Mouse (Mus musculus) urinary bladder, postnatal 4 days (tissue): Measurements from ENCODE around the gene Stambpl1.

Experiments
- DNase-seq, 2 experiments: peaks; one replicate each; pipeline ENCODE4 v3.0.0; 2021 to 2022; ENCODE audit warnings: low spot score in 2 of 2

The Stambpl1 gene

DNA sequence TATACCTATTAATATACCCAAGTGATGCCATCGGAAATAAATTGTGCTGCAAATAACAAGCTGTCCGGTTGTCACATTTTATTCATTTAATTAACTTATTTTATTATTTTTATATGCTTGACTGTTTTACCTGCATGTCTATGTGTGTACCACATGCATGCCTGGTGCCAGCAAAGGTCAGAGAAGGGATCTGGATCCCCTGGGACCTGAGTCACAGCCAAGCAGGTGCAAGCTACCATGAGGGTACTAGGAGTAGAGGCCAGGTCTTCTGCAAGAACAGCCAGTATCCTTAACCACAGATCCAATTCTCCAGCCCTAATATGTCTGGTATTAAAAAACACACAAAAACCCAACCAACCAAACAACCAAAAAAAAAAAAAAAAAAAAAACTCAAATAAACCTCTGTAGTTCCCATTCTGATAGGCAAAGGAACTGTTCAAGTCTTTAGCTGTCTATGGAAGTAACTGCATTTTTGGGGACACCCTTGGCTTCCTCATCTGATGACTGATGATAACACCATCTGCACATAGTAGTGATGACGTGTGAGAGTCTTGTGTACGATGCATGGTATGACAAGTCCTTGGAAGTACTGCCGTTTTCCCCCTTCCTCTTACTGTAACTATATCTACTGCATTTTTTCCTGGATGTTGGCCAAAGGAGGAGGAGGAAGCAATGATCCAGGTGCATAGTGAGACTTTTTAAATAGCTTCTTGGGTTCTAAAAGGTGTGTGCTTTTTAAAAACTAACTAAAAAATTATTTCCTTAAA is 48.4 kb downstream of the Stambpl1 start:
- DNase-seq = no peak

DNA sequence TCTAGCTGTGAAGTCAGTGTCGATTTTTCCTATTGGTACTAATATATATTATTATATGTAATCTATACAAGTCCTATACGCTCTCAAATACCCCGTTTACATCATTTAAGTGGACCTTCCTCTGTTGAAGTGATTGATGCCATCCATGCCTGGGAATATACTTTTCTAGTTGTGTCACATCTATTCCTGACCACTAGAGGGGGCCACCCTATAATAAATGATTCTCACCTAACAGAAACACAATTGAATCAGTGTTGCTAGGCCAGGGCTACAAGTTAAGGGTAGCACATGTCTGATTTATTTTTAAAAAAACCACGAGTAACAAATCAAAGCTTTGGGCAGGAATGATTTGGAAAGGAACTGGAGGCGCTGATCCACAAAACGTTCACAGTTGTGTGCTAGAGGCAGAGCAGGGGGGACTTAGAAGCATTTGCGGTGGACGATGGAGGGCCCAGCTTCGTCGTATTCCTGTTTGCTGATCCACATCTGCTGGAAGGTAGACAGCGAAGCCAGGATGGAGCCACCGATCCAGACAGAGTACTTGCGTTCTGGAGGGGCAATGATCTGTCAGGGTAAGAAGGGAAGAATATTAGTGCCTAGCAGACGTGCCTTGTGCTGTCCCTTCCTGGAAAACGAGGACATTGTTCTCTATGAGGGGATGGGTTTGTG is 49.4 kb downstream of the Stambpl1 start:
- DNase-seq = no peak

DNA sequence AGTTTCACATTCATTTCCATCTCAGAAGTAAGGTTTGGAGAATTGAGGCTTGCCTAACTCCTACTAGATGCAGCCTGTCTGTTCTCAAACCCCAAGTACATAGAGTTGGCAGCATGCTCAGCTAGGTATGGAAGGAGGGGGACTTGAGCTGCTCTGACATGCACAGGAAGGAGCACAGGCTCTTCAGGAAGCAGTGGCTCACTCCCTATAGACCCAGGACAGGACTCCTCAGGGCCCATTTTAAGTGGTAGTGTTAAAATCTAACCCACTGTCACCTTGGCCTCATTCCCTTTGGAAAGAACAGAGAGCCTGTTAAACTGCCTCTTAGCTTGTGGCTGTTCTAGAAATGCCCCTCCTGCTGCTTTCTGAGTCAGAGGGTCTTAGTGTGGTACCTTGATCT is 50.9 kb downstream of the Stambpl1 start:
- no peak for DNase-seq

DNA sequence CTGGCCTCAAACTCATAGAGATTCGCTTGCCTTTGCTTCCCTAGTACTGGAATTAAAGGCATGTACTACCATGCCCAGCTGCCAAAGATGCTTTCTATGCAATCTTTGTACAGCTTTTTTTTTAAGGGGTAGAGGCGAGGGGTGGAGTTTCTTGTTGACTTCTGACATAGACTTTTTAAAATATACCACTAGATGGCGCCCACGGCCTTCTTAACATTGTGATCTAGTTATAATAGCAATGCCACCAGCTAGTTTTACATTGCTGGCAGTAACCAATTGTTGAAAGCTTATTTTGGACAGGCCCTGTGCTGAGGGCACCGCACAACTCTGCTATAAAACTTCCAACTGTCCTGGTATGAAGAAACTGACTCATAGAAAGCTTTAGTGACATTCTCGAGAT is 52.0 kb downstream of the Stambpl1 start:
- no peak for DNase-seq

DNA sequence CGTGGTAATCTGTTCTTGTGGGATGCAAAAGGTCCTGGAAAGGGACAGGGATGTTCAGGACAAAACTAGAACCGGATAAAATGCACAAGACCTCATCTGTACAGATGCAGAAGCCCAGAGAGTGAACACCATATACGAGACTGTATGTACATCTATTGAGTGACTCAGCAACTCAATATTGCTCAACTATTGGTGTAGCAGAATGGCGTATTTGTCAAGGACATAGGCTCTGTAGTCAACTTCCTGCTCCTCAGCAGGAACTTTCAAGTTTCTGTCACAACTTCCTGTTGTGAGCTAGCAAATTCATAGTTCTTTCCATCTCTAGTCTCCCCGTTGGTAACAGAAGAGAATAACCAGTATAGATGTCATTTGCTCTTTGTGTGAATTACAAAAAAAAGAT is 56.5 kb downstream of the Stambpl1 start:
- DNase-seq = no peak

DNA sequence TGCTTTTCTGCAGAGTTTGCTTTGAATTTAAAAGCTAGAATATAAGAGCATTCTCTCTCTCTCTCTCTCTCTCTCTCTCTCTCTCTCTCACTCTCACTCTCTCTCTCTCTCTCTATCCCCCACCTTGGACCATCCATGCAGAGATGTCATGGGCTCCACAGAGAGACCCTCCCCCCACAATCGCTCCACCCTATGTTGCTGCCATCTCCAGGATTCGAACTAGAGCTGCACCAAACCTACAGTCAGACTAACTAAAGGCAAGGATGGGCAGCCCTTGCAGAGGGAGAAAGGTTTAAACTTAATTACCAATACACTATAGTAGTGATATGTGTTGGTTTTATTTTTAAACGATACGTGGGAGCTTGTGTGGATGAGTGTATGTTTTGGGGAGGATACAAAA is 58.6 kb downstream of the Stambpl1 start:
- no peak for DNase-seq

DNA sequence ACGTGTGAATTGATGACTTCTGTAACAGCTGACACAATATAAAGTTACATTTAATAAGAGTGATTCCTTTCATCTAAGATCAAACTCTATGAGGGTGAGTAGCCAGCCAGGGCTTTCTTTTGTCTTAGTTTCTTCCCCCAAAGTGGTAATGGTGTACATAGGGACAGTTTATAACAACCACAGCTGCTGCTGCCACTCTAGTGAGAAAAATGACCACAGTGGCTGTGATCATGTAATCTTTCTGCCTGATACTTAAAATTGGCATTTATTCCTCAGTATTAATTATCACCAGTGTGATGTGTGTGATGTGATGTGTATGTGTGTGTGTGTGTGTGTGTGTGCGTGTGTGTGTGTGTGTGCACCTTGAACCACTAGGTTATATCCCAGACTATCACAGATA is 59.9 kb downstream of the Stambpl1 start:
- DNase-seq = no peak

DNA sequence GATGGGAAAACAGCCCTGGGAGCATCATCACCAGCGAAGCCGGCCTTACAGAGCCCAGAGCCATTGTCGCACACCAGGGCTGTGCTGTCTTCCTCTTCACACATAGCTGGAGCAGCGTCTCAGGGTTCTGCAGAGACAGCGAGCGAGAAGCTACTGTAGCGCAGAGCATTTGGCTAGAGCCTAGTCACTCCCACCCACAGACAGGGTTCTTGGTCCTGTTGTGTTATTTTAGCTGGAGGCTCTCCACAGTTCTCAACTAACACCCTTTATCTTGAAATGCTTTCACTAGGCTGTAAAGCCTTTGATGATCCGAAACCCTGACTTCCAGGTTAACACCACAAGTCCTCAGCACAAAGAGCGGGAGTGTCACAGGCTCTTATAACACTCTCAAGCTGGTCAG is 60.4 kb downstream of the Stambpl1 start:
- no peak for DNase-seq

DNA sequence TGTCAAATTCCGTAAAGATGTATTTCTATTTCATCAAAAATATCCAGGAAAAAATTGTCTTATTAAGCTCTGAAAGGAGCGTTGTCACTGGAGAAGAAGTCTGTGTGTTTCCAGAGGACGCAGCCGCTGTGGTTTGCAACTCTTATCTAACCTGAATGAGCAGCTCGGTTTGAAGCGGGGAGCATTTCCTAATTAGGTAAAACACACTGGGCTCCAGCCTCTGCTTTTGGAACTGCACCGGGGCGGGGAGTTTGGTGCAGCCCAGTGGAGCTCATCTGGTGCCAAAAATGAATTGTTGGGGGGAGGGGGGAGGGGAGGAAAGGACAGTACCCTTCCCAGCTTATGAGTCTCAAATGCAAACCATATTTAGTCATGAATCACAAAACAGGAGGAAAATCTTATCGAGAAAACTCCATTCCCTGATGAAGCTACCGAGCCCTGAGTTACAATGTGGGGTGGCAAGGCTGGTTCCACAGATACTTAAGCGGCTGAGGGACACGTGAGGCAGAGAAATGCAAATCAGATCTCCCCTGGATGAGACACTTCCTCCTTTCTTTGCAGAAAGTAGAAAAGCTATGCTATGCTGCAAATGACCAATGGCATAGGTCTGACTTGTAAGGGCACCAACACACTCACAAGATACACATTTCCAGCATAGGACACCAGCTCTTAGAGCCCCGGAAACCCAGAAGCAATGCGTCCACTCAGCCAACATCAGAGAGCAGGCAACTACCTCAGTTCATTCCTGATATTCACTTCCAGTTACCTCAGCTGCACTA is 62.3 kb downstream of the Stambpl1 start:
- no peak for DNase-seq

DNA sequence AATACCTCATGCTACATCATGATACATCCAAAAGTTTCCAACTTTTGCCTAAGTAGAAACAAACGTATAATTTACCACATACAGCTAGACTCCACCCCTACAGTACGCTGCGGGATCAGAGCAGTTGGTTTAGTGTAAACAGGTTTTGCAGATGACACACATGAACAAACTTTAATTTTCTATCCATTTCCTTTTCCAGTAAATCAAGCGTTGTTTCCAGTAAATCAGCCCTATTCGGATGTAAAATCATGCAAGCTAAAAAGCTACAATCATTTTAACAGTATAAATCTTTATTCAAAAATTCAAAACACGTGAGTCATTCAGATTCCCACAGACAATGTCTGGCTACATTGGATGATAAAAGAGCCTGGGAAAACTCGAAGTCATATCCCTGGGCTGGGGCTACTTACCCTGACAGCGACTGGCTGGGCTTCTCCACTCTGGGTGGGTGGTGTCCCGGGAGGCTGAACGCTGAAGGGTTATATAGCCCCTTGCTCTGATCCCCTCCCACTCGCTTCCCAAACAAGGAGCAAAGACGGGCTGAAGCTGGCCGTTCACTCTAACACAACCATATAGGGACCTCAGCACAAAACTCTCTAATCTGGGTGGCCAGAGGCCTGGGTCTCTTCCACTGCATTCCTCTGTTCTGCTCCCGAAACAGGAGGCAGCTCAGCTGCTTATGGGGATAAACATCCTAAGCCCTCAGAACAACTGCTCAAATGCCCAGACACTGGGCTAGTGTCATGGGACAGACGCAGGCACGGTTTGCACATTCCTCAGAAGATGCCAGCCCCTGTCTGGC is 63.1 kb downstream of the Stambpl1 start, which contains the start of gene Acta2:
TSS of gene Acta2 (minus strand) at position 711 of the 802 bp plus-strand sequence.
- DNase-seq = peak; percentile 67 to 71

DNA sequence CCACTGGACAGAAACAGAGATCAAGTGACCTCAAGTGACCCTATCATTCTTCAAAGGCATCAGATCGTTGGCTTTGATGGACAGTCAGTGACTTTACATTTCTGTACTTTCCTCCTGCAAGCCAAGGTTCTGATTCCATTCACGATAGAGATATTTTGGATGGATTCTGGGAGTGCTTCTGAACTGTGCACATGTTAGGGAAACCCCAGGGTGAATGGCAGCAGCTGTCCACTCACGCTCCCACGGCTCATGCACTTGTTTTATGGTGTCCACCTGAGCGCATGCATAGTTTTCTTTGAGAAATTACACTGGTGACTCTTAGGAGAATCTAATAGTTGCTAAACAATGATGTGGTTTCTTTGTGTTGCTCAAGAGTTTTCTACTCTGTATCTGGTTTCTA is 64.1 kb downstream of the Stambpl1 start:
- DNase-seq = no peak

DNA sequence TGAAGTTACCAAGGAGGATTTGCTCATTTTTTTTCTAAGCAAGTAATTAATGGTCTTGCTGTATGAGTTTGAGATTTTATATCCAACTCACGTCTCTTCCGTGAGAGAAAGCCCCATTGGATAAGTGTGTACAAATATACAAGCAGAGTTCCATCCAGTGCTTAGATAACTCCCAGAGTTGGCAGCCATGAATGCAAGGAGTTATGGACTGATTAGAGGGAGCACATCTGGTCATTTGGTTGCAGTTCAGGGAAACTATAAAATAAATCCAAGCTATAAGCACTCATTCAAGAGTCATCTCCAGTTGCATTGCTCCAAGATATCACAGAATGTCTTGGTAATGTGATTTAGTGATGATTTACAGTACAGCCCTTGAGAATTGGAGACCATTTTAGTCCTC is 64.9 kb downstream of the Stambpl1 start:
- no peak for DNase-seq

DNA sequence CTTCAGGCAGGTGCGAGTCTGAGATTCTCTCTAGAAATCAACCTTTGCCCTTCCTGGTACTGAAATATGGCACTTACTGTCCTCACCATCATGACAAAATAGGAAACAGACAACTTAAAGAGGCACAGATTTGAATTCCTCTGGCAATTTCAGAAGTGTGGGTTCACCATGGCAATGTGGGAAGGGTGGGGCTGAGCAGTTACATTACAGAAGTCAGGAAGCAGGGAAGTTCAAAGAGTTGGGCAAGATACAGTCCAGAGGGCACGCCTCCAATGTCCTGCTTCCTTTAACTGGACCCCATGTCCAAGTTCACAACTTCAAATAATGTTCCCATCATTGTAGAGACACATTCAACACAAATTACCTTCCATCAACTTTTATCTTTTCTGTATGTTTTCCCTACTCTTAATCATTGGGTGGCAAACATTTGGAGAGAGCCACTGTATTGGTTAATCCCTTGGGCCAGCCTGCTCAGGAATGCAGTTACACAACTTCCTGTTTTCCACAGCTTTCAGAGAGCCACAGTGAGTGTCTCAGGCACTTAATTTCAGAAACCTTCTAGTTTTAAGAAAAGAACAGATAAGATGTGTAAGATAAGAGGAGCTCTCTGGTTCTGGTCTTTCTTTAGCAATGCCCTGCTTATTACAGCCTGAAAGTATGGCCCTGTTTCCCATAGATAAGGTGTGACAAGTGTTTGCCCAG is 70.4 kb downstream of the Stambpl1 start:
- DNase-seq = no peak

DNA sequence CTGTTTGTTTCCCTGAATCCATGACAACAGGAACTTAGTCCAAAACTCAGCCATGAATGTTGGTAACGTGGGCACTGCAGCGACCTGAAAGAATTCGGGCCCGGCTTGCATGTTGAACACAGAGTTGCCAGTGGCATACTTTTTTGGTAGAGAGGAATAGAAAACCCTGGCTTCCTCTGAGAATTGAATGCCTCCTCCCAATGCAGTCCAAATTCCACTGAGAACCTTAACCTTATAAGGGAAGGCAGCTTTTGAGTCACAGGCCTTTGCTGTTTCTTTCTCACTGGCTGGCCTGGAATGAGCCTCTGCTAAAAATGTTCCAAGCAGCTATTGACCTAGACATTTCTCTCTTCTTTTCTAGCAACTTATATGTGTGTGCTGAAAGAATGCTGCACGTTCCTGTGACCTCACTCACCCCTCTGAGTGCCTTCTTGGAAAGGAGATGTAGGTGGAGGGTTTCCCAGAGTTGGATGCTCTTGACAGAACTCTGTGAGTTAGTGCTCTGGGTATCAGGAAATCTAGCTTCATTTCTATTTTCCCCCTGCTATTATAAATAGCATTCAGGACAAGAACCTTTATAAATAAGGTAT is 73.7 kb downstream of the Stambpl1 start:
- no peak for DNase-seq

DNA sequence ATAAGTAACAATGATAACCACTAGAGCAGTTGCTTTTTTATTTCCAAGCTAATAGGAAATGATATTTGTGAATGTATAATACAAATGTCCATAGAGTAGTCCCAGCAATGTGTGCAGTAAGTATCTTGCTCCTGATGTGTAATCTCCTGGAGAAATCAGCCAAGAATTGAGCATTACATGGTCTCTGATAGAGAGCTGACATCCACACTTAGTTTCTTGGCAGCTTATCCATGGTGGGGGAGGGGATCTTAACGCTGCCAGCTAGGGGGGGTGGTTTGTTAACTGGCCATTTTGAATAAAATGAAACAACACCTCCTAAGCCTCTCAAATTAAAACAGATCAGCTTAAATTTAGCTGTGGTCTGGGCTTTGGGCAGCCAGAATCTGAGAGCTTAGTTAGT is 77.0 kb downstream of the Stambpl1 start:
- no peak for DNase-seq

DNA sequence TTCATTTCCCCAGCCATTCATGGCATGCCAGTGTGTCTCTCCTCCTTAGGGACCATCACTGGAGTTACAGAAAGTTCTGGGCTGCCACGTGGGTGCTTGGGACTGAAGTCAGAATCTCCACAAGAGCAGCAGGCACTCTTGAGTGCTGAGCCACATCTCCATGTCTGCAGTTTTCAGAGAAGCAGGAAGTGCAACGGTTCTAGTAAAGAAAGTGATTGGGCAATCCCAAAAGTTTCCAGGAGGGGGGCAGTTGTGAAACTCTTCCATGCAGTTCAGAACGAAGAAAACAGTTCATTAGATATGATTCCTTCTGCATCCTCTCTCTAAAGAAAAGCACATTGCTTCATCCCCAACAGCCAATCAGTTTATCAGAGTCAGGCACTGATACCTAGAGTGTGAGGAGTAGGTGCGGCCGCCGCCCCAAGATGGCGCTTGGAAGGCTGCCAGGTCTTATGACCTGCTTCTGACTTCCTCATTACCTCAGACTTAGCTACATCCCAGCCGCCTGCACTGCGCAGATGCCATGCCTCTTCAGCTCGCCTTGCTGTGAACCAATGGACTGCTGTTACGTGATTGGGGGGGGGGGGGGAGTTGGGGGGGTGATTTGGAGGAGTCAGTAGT is 78.2 kb downstream of the Stambpl1 start:
- DNase-seq = no peak

DNA sequence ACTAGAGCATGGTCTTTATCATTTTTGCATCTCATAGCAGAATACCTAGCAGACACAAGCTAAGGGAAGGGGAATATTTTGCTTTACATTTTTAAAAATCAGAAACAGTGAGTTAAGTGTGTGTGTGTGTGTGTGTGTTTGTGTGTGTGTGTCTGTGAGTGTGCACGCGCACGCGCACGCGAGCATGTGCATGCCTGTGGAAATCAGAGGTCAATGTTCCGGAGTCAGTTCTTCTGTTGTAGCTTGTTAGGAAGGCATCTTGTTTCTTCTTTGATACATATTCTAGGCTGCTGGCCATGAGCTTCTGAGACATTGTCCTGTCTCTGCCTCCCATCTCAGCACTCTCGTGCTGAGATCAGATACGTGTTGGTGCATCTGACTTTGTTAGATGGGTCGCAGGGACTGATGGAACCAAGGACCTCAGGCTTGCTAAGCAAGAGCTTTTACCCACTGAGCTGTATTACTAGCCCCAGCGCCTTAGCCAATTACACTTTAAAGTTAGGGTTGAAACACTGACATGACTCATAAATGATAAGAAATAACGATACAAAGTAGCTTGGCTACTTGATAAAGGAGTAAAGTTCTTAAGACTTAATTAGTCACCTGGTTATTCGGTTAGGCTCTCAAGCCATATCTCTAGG is 78.9 kb downstream of the Stambpl1 start:
- DNase-seq = no peak

DNA sequence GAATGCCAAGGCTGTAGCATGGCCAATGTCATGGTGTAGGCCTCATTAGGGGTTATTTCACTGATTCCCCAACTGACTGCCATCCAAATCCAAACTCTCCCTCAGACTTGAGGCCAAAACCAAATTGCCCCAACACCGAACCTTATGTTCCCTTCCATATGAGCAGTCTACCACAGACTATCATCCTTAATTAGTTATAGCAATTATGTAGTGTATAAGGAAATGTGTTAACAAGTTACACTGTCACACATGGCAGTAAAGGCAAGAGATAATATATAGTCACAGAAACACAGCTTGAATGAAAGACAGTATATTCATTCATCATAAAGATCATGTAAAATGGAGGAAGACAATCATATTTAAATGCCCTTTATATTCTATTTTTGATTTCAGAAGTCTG is 81.0 kb downstream of the Stambpl1 start:
- DNase-seq = no peak

DNA sequence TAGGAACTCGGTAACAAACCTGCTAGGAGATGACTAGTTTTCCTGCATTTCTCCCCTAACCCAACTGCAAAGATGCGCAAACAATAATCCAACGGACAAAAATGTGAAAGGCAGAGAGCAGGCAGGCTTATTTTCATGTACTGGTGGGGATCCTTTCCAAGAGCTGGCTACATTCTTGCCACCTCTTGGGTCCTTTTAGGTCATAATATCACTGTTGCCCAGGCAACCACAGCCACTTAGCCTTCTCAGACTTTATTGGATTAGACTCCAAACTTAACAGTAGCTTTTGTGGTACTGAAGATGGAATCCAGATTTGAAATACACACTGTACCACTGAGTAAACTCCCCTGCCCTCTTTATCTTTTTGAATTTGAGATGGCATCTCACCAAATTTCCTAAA is 86.0 kb downstream of the Stambpl1 start:
- DNase-seq = no peak

DNA sequence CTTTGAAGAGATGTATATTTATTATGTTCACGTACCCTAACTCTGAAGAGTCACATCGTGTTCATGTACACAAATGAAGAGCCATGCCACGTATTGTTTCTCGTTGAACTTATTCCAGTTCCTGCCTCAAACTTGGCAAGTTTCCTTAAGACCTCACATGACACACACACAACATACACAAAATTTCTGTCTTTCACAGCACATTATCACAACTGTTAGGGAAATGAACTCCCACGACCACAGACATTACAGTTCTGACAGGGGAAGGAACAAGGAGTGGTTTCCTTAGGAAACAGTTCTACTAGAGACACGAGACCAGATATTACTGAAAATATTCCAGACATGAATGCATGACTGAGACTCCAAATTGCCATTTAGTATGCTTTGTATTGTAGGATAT is 91.6 kb downstream of the Stambpl1 start:
- DNase-seq = no peak
